Mouse (Mus musculus): ENCODE data around the gene Mpz. TPM values are rescaled to one million over a fixed set of nuclear protein-coding genes. Genes with fewer than 3 reads are reported as not detected.
"Not testable (repeated sequence)": the region's sequence is repeated elsewhere in the genome, so short reads cannot be mapped to it uniquely, and the experiment has no call there.

Gene Mpz
- polyA plus RNA-seq, 1 experiment from 2014 or later, result not detected

GRCm38 (mm10) chr1:171118269-171118684 lies 32.2 kb upstream of the Mpz start:
- WGBS (ENCODE audit: missing documents), result 15% methylated on average over 4 of the region's 4 CpGs
- H3K4me3 ChIP-seq (ENCODE audit: inconsistent target), result no peak overlapping the region
- H3K27ac ChIP-seq, result no peak overlapping the region
- H3K79me2 ChIP-seq (ENCODE audit: inconsistent target), result no peaks in the 10 kb centered on the region
- H3K36me3 ChIP-seq (ENCODE audit: inconsistent target), result no peaks in the 10 kb centered on the region

- no peaks in the 10 kb centered on the region for H3K79me2 ChIP-seq (ENCODE audit: inconsistent target)
- 72% methylated on average over 5 of the region's 5 CpGs for WGBS (ENCODE audit: missing documents)
- no peak overlapping the region for H3K4me3 ChIP-seq (ENCODE audit: inconsistent target)
- H3K27ac ChIP-seq, result no peak overlapping the region
- no peaks in the 10 kb centered on the region for H3K36me3 ChIP-seq (ENCODE audit: inconsistent target)
Observed at GRCm38 (mm10) chr1:171118996-171119395, 31.5 kb upstream of the Mpz start.

- Histone ChIP-seq H3K79me2 (ENCODE audit: inconsistent target) (no peaks in the 10 kb centered on the region), H3K4me3 (ENCODE audit: inconsistent target) (no peak overlapping the region), H3K36me3 (ENCODE audit: inconsistent target) (no peaks in the 10 kb centered on the region), H3K27ac (no peak overlapping the region)
- WGBS (ENCODE audit: missing documents), result 90% methylated on average over 14 of the region's 14 CpGs
Observed at GRCm38 (mm10) chr1:171119405-171119804, 31.1 kb upstream of the Mpz start.

GRCm38 (mm10) chr1:171120893-171121292 lies 29.6 kb upstream of the Mpz start:
- Histone ChIP-seq H3K4me3 (ENCODE audit: inconsistent target) (no peak overlapping the region), H3K36me3 (ENCODE audit: inconsistent target) (no peaks in the 10 kb centered on the region), H3K79me2 (ENCODE audit: inconsistent target) (no peaks in the 10 kb centered on the region), H3K27ac (no peak overlapping the region)
- WGBS (ENCODE audit: missing documents), result 92% methylated on average over 3 of the region's 3 CpGs

- Histone ChIP-seq H3K4me3 (ENCODE audit: inconsistent target) (no peak overlapping the region), H3K36me3 (ENCODE audit: inconsistent target) (no peaks in the 10 kb centered on the region), H3K27ac (no peak overlapping the region), H3K79me2 (ENCODE audit: inconsistent target) (no peaks in the 10 kb centered on the region)
- 74% methylated on average over 5 of the region's 5 CpGs for WGBS (ENCODE audit: missing documents)
Observed at GRCm38 (mm10) chr1:171121839-171122238, 28.7 kb upstream of the Mpz start.

GRCm38 (mm10) chr1:171122932-171123331 lies 27.6 kb upstream of the Mpz start:
- 8% methylated on average over 7 of the region's 7 CpGs for WGBS (ENCODE audit: missing documents)
- Histone ChIP-seq H3K4me3 (ENCODE audit: inconsistent target) (peak overlapping the region; percentile 21), H3K36me3 (ENCODE audit: inconsistent target) (no peaks in the 10 kb centered on the region), H3K79me2 (ENCODE audit: inconsistent target) (no peaks in the 10 kb centered on the region), H3K27ac (peak overlapping the region; percentile 37)

- Histone ChIP-seq H3K79me2 (ENCODE audit: inconsistent target) (no peaks in the 10 kb centered on the region), H3K27ac (no peak overlapping the region), H3K36me3 (ENCODE audit: inconsistent target) (peaks cover 12% of the 10 kb centered on the region; the same call in 1 of the 2 replicates), H3K4me3 (ENCODE audit: inconsistent target) (no peak overlapping the region)
- WGBS (ENCODE audit: missing documents), result 96% methylated on average over 5 of the region's 5 CpGs
Observed at GRCm38 (mm10) chr1:171124398-171124797, 26.1 kb upstream of the Mpz start.

GRCm38 (mm10) chr1:171129251-171129650 lies 21.3 kb upstream of the Mpz start:
- Histone ChIP-seq H3K4me3 (ENCODE audit: inconsistent target) (no peak overlapping the region), H3K36me3 (ENCODE audit: inconsistent target) (peaks cover 46% of the 10 kb centered on the region)
- 84% methylated on average over 7 of the region's 7 CpGs for WGBS (ENCODE audit: missing documents)

GRCm38 (mm10) chr1:171130971-171131370 lies 19.5 kb upstream of the Mpz start:
- no peaks in the 10 kb centered on the region for H3K79me2 ChIP-seq (ENCODE audit: inconsistent target)
- H3K36me3 ChIP-seq (ENCODE audit: inconsistent target), result peaks cover 63% of the 10 kb centered on the region
- 86% methylated on average over 1 of the region's 1 CpGs for WGBS (ENCODE audit: missing documents)

More at GRCm38 (mm10) chr1:171129251-171129650, 21.3 kb upstream of the Mpz start:
- Histone ChIP-seq H3K27ac (no peak overlapping the region), H3K79me2 (ENCODE audit: inconsistent target) (no peaks in the 10 kb centered on the region)

GRCm38 (mm10) chr1:171135600-171135999 lies 14.9 kb upstream of the Mpz start:
- 92% methylated on average over 2 of the region's 2 CpGs for WGBS (ENCODE audit: missing documents)
- no peak overlapping the region for H3K4me3 ChIP-seq (ENCODE audit: inconsistent target)
- no peaks in the 10 kb centered on the region for H3K79me2 ChIP-seq (ENCODE audit: inconsistent target)
- peaks cover 81% of the 10 kb centered on the region for H3K36me3 ChIP-seq (ENCODE audit: inconsistent target)
- H3K27ac ChIP-seq, result no peak overlapping the region

More at GRCm38 (mm10) chr1:171130971-171131370, 19.5 kb upstream of the Mpz start:
- Histone ChIP-seq H3K4me3 (ENCODE audit: inconsistent target) (no peak overlapping the region), H3K27ac (no peak overlapping the region)

GRCm38 (mm10) chr1:171137486-171138155 lies 12.9 kb upstream of the Mpz start:
- not testable (repeated sequence) for H3K4me3 ChIP-seq (ENCODE audit: inconsistent target); H3K27ac ChIP-seq; H3K79me2 ChIP-seq (ENCODE audit: inconsistent target)
- WGBS (ENCODE audit: missing documents), result 98% methylated on average over 7 of the region's 8 CpGs
- peaks cover 94% of the 10 kb centered on the region for H3K36me3 ChIP-seq (ENCODE audit: inconsistent target)

GRCm38 (mm10) chr1:171142981-171143380 lies 7.5 kb upstream of the Mpz start:
- not testable (repeated sequence) for H3K27ac ChIP-seq; H3K4me3 ChIP-seq (ENCODE audit: inconsistent target)
- H3K79me2 ChIP-seq (ENCODE audit: inconsistent target), result peaks cover 37% of the 10 kb centered on the region
- WGBS (ENCODE audit: missing documents), result 94% methylated on average over 8 of the region's 11 CpGs
- peaks cover 77% of the 10 kb centered on the region for H3K36me3 ChIP-seq (ENCODE audit: inconsistent target)

GRCm38 (mm10) chr1:171150838-171151391 lies 404 bp downstream of the Mpz start:
- Histone ChIP-seq H3K36me3 (ENCODE audit: inconsistent target) (peaks cover 4% of the 10 kb centered on the region; the same call in 1 of the 2 replicates), H3K79me2 (ENCODE audit: inconsistent target) (peaks cover 45% of the 10 kb centered on the region), H3K4me3 (ENCODE audit: inconsistent target) (peak overlapping the region; percentile 99), H3K27ac (peak overlapping the region; percentile 88)
- WGBS (ENCODE audit: missing documents), result 25% methylated on average over 18 of the region's 18 CpGs

GRCm38 (mm10) chr1:171151966-171152365 lies 1.5 kb downstream of the Mpz start:
- no peak overlapping the region for H3K27ac ChIP-seq
- H3K36me3 ChIP-seq (ENCODE audit: inconsistent target), result no peaks in the 10 kb centered on the region
- WGBS (ENCODE audit: missing documents), result 90% methylated on average over 4 of the region's 4 CpGs
- H3K4me3 ChIP-seq (ENCODE audit: inconsistent target), result no peak overlapping the region
- H3K79me2 ChIP-seq (ENCODE audit: inconsistent target), result peaks cover 34% of the 10 kb centered on the region

GRCm38 (mm10) chr1:171156644-171157043 lies 6.1 kb downstream of the Mpz start:
- WGBS (ENCODE audit: missing documents), result 72% methylated on average over 3 of the region's 3 CpGs
- no peak overlapping the region for H3K4me3 ChIP-seq (ENCODE audit: inconsistent target)
- H3K27ac ChIP-seq, result no peak overlapping the region
- H3K79me2 ChIP-seq (ENCODE audit: inconsistent target), result no peaks in the 10 kb centered on the region
- H3K36me3 ChIP-seq (ENCODE audit: inconsistent target), result no peaks in the 10 kb centered on the region
